11 mouse cellular contexts compared by ENCODE assay signal in the genomic region with DNA sequence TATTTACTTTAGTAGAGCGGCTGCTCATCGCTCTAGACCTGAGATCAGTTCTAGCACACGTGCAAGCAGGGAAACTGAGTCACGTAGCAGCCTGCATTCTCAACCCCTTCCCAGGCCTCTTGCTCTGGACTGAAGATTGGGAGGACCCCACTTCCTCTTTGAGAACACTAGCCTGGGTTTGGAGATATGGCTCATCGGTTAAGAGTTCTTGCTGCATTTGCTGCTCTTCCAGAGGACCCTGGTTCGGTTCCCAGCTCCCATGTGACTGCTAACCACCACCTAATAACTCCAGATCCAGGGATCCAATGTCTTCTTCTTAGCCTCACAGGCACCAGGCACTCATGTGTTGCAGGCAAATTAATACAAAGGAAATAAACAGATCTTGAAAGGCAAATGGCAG.
"Had no signal": no experiment of that assay in that cellular context is flagged by ENCODE, and none has a peak within 500 bp of the region (broad histone marks: within the 10 kb centered on the region; RNA-seq: fewer than 3 reads in every experiment).

No protein-coding gene starts in this region.

- H3K9ac ChIP-seq: intestine, embryonic 15.5 days; lung, embryonic 15.5 days had no signal

- H3K4me3 ChIP-seq: intestine, embryonic 15.5 days; left cerebral cortex, adult 2 months; limb, embryonic 10.5 days; lung, embryonic 15.5 days had no signal

- ATAC-seq: intestine, embryonic 15.5 days; midbrain, embryonic 16.5 days had no signal

- H3K36me3 ChIP-seq: intestine, embryonic 15.5 days; limb, embryonic 10.5 days; lung, embryonic 15.5 days had no signal

- H3K27me3 ChIP-seq: intestine, embryonic 15.5 days; lung, embryonic 15.5 days had no signal

- DNase-seq: kidney, adult 18-20 months; kidney, postnatal 25 days; lung, postnatal 14 days; right cerebral cortex, postnatal 14 days had no signal

- H3K9me3 ChIP-seq: intestine, embryonic 15.5 days; limb, embryonic 10.5 days; lung, embryonic 15.5 days had no signal

- H3K27ac ChIP-seq: intestine, embryonic 15.5 days; left cerebral cortex, adult 2 months; macrophage had no signal

- H3K4me2 ChIP-seq: intestine, embryonic 15.5 days; lung, embryonic 15.5 days; midbrain, embryonic 11.5 days had no signal
